Mouse (Mus musculus) heart, embryonic 11.5 days (tissue): Measurements from ENCODE around the gene Gm17359. TPM values are rescaled to one million over a fixed set of nuclear protein-coding genes. Genes with fewer than 3 reads are reported as not detected.

Experiments
- ATAC-seq: fragments of 200-750 bp; cut with Nextera tagmentation; replicated peaks from 2 replicates; pipeline ENCODE4 v1.8.0; 2017; ENCODE audit warnings: moderate library complexity; ENCODE audit not compliant: insufficient number of reproducible peaks, low FRiP score, low TSS enrichment
- H3K27ac ChIP-seq: fragments of 300-500 bp; sonication (generic); 2 replicates; pipeline ENCODE4 v1.5.1; 2014; ENCODE audit warnings: mild to moderate bottlenecking, low read depth, low read length
- H3K27me3 ChIP-seq: fragments of 300-500 bp; sonication (generic); 2 replicates; pipeline ENCODE4 v1.6.1; 2014; ENCODE audit warnings: mild to moderate bottlenecking, low read length, mixed read lengths; ENCODE audit not compliant: control insufficient read depth, insufficient read depth
- H3K36me3 ChIP-seq: fragments of 300-500 bp; sonication (generic); 2 replicates; pipeline ENCODE4 v1.6.1; 2014; ENCODE audit warnings: mild to moderate bottlenecking, low read length, moderate library complexity, mixed read lengths; ENCODE audit not compliant: control insufficient read depth, insufficient read depth
- H3K4me1 ChIP-seq: fragments of 300-500 bp; sonication (generic); 2 replicates; pipeline ENCODE4 v1.6.1; 2014; ENCODE audit warnings: low read length; ENCODE audit not compliant: control insufficient read depth, insufficient read depth
- H3K4me2 ChIP-seq: fragments of 300-500 bp; sonication (generic); 2 replicates; pipeline ENCODE4 v1.6.1; 2014; ENCODE audit warnings: mild to moderate bottlenecking, moderate library complexity
- H3K4me3 ChIP-seq: fragments of 300-500 bp; sonication (generic); 2 replicates; pipeline ENCODE4 v1.5.1; 2014; ENCODE audit warnings: low read depth, low read length
- H3K9ac ChIP-seq: fragments of 300-500 bp; sonication (generic); 2 replicates; pipeline ENCODE4 v1.6.1; 2014; ENCODE audit warnings: mild to moderate bottlenecking, low read depth, low read length, moderate library complexity
- H3K9me3 ChIP-seq: fragments of 300-500 bp; sonication (generic); replicated peaks from 2 replicates; pipeline ENCODE4 v1.6.1; 2016; ENCODE audit warnings: low read length; ENCODE audit not compliant: control insufficient read depth
- WGBS: fragments of 180-500 bp; shearing (Covaris S2); extraction: QIAGEN DNeasy Blood & Tissue Kit; methylation state at CpG from one replicate; pipeline ENCODE4 v1.1.7; 2014; ENCODE audit not compliant: insufficient replicate concordance; 5-methylcytosine and 5-hydroxymethylcytosine counted together
- polyA plus RNA-seq: library from polyadenylated mRNA; unstranded; fragments of >200 nt; fragmentation: Nextera tagmentation; extraction: Ambion mirVana; gene quantifications from 2 replicates; pipeline ENCODE4 v1.2.1, GENCODE M21; 2014

Gm17359 gene
- polyA plus RNA-seq, 1 experiment from 2014 or later = not detected

DNA sequence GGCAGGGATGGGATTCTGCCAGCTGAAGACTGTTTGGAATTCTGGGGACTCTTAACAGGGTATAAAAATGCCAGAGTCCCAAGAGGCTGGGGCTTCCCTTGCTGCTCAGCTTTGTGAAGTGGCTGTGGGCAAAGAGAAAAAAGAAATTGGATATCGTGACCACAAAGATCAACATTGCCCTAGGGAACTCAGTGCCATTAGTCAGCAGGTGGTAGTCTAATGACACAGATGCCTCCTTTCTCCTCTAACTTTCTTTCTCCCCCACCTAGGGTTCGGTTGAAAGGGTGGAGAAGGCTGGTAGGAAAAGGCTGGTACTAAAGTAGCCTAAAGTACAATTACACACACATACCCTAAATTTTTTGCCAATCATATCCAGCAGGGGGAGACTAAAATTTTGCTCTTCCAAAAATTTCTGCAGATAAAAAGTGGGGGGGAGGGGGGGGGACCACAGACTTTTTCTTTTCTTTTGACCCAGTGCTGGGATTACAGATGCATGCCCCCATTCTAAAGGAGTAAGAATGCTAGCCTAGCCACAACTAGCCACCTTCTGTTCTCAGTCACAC lies 164.8 kb downstream of the Gm17359 start:
- WGBS = 77% methylated on average over 2 of the region's 2 CpGs
- H3K4me2 ChIP-seq = no peak overlapping the region
- peaks cover 2% of the 10 kb centered on the region; the same call in 1 of the 2 replicates for H3K36me3 ChIP-seq
- H3K27ac ChIP-seq = no peak overlapping the region
- H3K4me1 ChIP-seq = no peaks in the 10 kb centered on the region
- H3K4me3 ChIP-seq = no peak overlapping the region
- no peaks in the 10 kb centered on the region for H3K27me3 ChIP-seq
- no peak overlapping the region for H3K9ac ChIP-seq
- H3K9me3 ChIP-seq = no peaks in the 10 kb centered on the region
- ATAC-seq = no peak

Other genes with a start within 250 kb of the Gm17359 start
- gene Rapgef2, start 50.1 kb upstream of the Gm17359 start, polyA plus RNA-seq = 5.4 and 5.9 TPM in 2 replicates
- 5.0 and 6.2 TPM in 2 replicates for gene Fnip2, start 231.1 kb downstream of the Gm17359 start, polyA plus RNA-seq